Mouse (Mus musculus): ENCODE measurements at regions not wholly inside any gene's neighbourhood (a gene's known extent, or its start where the extent isn't known, plus 50 kb on each side); places are given as distances from the start of the nearest gene placed in this dataset.

DNA sequence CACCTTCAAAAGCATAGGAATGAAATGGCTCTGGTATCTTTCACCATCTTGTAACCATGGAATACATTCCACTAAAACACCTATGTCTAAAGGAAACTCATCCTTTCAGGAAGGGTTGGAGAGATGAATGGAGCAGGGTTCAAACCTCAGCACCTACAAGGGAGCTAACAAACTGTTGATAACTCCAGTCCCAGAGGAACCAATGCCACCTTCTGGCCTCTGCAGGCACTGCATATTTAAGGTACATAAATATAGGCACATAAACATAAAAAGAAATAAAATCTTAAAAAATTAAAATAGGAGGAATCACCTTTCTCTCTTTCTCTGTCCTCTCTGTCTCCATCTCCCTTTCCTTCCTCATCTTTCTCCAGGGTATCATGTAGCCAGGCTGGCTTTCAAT lies 256.9 kb downstream of the Gm11361 start:
- no peak for TF ChIP-seq POLR2A (IDR thresholded peaks at IDR 0.05; ENCODE audit: extremely low read depth, insufficient read depth, low read length)
- TF ChIP-seq CTCF (IDR thresholded peaks at IDR 0.05; ENCODE audit: low read depth, low read length): no peak
